Mouse (Mus musculus): ENCODE results near the gene Ice2. TPM values are rescaled to one million over a fixed set of nuclear protein-coding genes. Genes with fewer than 3 reads are reported as not detected.

Ice2 gene
- polyA plus RNA-seq (2014; fragmentation: Nextera tagmentation; extraction: Ambion mirVana), result 10.4 and 12.5 TPM in 2 replicates

DNA sequence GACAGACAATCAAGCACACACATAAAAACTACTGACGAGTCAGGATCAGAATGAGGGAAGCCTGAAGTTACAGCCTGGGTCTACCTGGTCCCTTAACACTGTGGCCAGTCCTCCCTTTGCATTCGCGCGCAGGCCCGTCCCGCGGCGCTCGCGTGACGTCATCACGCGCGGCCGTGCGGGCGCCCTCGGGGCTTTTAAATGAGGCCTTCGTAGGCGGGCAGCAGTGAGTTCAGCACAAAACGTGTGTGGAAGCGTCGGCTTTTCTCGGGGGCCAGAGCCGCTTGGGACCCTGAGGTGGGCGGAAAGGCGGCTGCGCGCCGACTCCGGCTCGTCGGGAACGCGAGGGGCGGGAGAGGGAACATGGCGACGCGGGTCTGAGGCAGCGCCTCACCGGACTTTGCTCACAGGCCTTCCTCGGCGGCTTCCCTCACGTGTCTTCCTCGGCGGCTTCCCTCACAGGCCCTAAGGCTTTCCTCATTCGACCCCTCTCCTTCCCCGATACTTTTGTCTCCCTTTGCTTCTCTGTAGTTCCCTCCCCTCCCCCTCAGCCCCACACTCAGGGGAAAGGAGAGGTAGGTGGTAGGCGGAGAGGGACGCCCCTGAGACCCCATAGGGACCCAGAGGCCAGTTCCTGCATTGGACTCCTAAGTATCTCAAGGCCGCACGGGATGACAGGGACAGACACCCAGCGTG, at the start of gene Ice2:
Ice2 (plus strand) TSS at position 147 of the 693 bp plus-strand sequence.
- H3K27me3 ChIP-seq (ENCODE audit: control insufficient read depth, insufficient read depth, low read length), result no peaks in the 10 kb centered on the region
- peak within 1 kb of the TSS; percentile 90 for H3K4me2 ChIP-seq (replicated peaks)
- H3K27ac ChIP-seq, result peak within 1 kb of the TSS; percentile 95
- ATAC-seq (ENCODE audit: low FRiP score), result peak; percentile 94
- no peaks in the 10 kb centered on the region; the same call in 1 of the 2 replicates for H3K36me3 ChIP-seq (replicated peaks; ENCODE audit: control insufficient read depth, insufficient read depth)
- no peaks in the 10 kb centered on the region for H3K9me3 ChIP-seq (ENCODE audit: control insufficient read depth, low read length)
- under 1% methylated on average over 50 of the region's 53 CpGs for WGBS
- H3K4me3 ChIP-seq (replicated peaks; ENCODE audit: low read length), result peak within 1 kb of the TSS; percentile 61
- DNase-seq (ENCODE audit: low spot score), result peak; percentile 86
- peaks cover 7% of the 10 kb centered on the region for H3K4me1 ChIP-seq (replicated peaks; ENCODE audit: control insufficient read depth, insufficient read depth, low read length)
- H3K9ac ChIP-seq, result peak within 1 kb of the TSS; percentile 84

- Histone ChIP-seq H3K27ac (no peak overlapping the region), H3K4me2 (replicated peaks) (no peak overlapping the region), H3K27me3 (ENCODE audit: control insufficient read depth, insufficient read depth, low read length) (no peaks in the 10 kb centered on the region), H3K4me1 (replicated peaks; ENCODE audit: control insufficient read depth, insufficient read depth, low read length) (peaks cover 8% of the 10 kb centered on the region; the same call in 1 of the 2 replicates), H3K4me3 (replicated peaks; ENCODE audit: low read length) (no peak overlapping the region), H3K36me3 (replicated peaks; ENCODE audit: control insufficient read depth, insufficient read depth) (no peaks in the 10 kb centered on the region), H3K9ac (no peak overlapping the region), H3K9me3 (ENCODE audit: control insufficient read depth, low read length) (no peaks in the 10 kb centered on the region)
- DNase-seq (ENCODE audit: low spot score), result no peak
- WGBS, result 90% methylated on average over 2 of the region's 2 CpGs
- ATAC-seq (ENCODE audit: low FRiP score), result no peak
Observed at GRCm38 (mm10) chr9:69349537-69349936, 48.2 kb upstream of the Ice2 start.

- WGBS, result 58% methylated on average over 6 of the region's 6 CpGs
- H3K9ac ChIP-seq, result no peak overlapping the region
- DNase-seq (ENCODE audit: low spot score), result peak; percentile 50
- ATAC-seq (ENCODE audit: low FRiP score), result no peak
- no peak overlapping the region for H3K27ac ChIP-seq
- no peaks in the 10 kb centered on the region for H3K9me3 ChIP-seq (ENCODE audit: control insufficient read depth, low read length)
- H3K36me3 ChIP-seq (replicated peaks; ENCODE audit: control insufficient read depth, insufficient read depth), result no peaks in the 10 kb centered on the region
- H3K4me1 ChIP-seq (replicated peaks; ENCODE audit: control insufficient read depth, insufficient read depth, low read length), result peaks cover 9% of the 10 kb centered on the region; the same call in 1 of the 2 replicates
- H3K4me3 ChIP-seq (replicated peaks; ENCODE audit: low read length), result no peak overlapping the region
- H3K27me3 ChIP-seq (ENCODE audit: control insufficient read depth, insufficient read depth, low read length), result no peaks in the 10 kb centered on the region
- H3K4me2 ChIP-seq (replicated peaks), result no peak overlapping the region
Observed at GRCm38 (mm10) chr9:69354228-69354627, 43.5 kb upstream of the Ice2 start.

GRCm38 (mm10) chr9:69357834-69358233, 39.9 kb upstream of the Ice2 start:
- Histone ChIP-seq H3K36me3 (replicated peaks; ENCODE audit: control insufficient read depth, insufficient read depth) (no peaks in the 10 kb centered on the region), H3K4me1 (replicated peaks; ENCODE audit: control insufficient read depth, insufficient read depth, low read length) (peaks cover 10% of the 10 kb centered on the region; the same call in 1 of the 2 replicates), H3K4me3 (replicated peaks; ENCODE audit: low read length) (no peak overlapping the region), H3K4me2 (replicated peaks) (no peak overlapping the region), H3K9ac (no peak overlapping the region), H3K9me3 (ENCODE audit: control insufficient read depth, low read length) (no peaks in the 10 kb centered on the region), H3K27ac (no peak overlapping the region), H3K27me3 (ENCODE audit: control insufficient read depth, insufficient read depth, low read length) (no peaks in the 10 kb centered on the region)
- WGBS, result 38% methylated on average over 3 of the region's 3 CpGs
- DNase-seq (ENCODE audit: low spot score) (peak; percentile 80), ATAC-seq (ENCODE audit: low FRiP score) (no peak)

GRCm38 (mm10) chr9:69358797-69359196, 38.9 kb upstream of the Ice2 start:
- 0 out of 2 replicates have a peak overlapping the region, but pooled peaks have one; percentile 7 for H3K4me2 ChIP-seq (replicated peaks)
- DNase-seq (ENCODE audit: low spot score) (no peak), ATAC-seq (ENCODE audit: low FRiP score) (no peak)
- H3K27me3 ChIP-seq (ENCODE audit: control insufficient read depth, insufficient read depth, low read length), result no peaks in the 10 kb centered on the region
- H3K4me3 ChIP-seq (replicated peaks; ENCODE audit: low read length), result no peak overlapping the region
- no peak overlapping the region for H3K9ac ChIP-seq
- no peaks in the 10 kb centered on the region for H3K9me3 ChIP-seq (ENCODE audit: control insufficient read depth, low read length)
- WGBS, result 47% methylated on average over 6 of the region's 6 CpGs
- no peaks in the 10 kb centered on the region for H3K36me3 ChIP-seq (replicated peaks; ENCODE audit: control insufficient read depth, insufficient read depth)
- 0 out of 2 replicates have a peak overlapping the region, but pooled peaks have one; percentile 16 for H3K27ac ChIP-seq
- H3K4me1 ChIP-seq (replicated peaks; ENCODE audit: control insufficient read depth, insufficient read depth, low read length), result peaks cover 10% of the 10 kb centered on the region; the same call in 1 of the 2 replicates

DNA sequence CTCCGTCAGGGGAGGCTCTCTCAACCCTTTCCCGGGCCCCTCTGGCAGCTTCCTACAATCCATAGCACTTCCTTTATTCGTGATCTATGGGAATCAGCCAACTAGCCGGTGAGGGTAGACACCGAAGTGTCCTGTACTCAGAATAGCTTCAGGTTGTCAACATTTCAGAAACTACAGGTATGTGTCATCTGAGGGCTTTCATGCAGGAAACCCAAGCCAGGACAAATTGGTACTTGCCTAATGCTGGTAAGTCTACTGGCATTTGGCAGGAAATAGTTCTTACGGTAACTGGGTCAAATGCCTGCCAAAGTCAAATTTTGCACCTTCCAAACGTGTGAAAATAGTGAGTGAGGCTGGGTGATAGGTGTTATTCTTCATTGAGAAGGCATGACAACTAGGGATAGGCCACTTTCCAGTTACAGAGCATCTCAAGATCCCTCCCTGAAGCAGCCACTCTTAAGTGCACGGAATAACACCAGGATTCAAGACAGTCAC, 35.7 kb upstream of the Ice2 start:
- WGBS, result 92% methylated on average over 8 of the region's 8 CpGs
- H3K27me3 ChIP-seq (ENCODE audit: control insufficient read depth, insufficient read depth, low read length), result no peaks in the 10 kb centered on the region

GRCm38 (mm10) chr9:69362766-69363165, 34.9 kb upstream of the Ice2 start:
- no peak overlapping the region for H3K4me3 ChIP-seq (replicated peaks; ENCODE audit: low read length)
- H3K36me3 ChIP-seq (replicated peaks; ENCODE audit: control insufficient read depth, insufficient read depth), result no peaks in the 10 kb centered on the region
- H3K4me2 ChIP-seq (replicated peaks), result no peak overlapping the region
- H3K4me1 ChIP-seq (replicated peaks; ENCODE audit: control insufficient read depth, insufficient read depth, low read length), result peaks cover 10% of the 10 kb centered on the region; the same call in 1 of the 2 replicates
- no peak overlapping the region for H3K9ac ChIP-seq
- WGBS, result 37% methylated on average over 4 of the region's 4 CpGs
- no peaks in the 10 kb centered on the region for H3K27me3 ChIP-seq (ENCODE audit: control insufficient read depth, insufficient read depth, low read length)
- no peak overlapping the region for H3K27ac ChIP-seq
- ATAC-seq (ENCODE audit: low FRiP score) (no peak), DNase-seq (ENCODE audit: low spot score) (no peak)
- no peaks in the 10 kb centered on the region for H3K9me3 ChIP-seq (ENCODE audit: control insufficient read depth, low read length)

More for the DNA sequence above, 35.7 kb upstream of the Ice2 start:
- Histone ChIP-seq H3K4me2 (replicated peaks) (no peak overlapping the region), H3K4me3 (replicated peaks; ENCODE audit: low read length) (no peak overlapping the region), H3K27ac (no peak overlapping the region), H3K4me1 (replicated peaks; ENCODE audit: control insufficient read depth, insufficient read depth, low read length) (peaks cover 10% of the 10 kb centered on the region; the same call in 1 of the 2 replicates), H3K9ac (no peak overlapping the region), H3K9me3 (ENCODE audit: control insufficient read depth, low read length) (no peaks in the 10 kb centered on the region), H3K36me3 (replicated peaks; ENCODE audit: control insufficient read depth, insufficient read depth) (no peaks in the 10 kb centered on the region)
- no peak for ATAC-seq (ENCODE audit: low FRiP score)
- no peak for DNase-seq (ENCODE audit: low spot score)

- ATAC-seq (ENCODE audit: low FRiP score) (no peak), DNase-seq (ENCODE audit: low spot score) (no peak)
- Histone ChIP-seq H3K36me3 (replicated peaks; ENCODE audit: control insufficient read depth, insufficient read depth) (no peaks in the 10 kb centered on the region), H3K27me3 (ENCODE audit: control insufficient read depth, insufficient read depth, low read length) (no peaks in the 10 kb centered on the region), H3K4me1 (replicated peaks; ENCODE audit: control insufficient read depth, insufficient read depth, low read length) (0 out of 2 replicates have a peak, but pooled peaks cover 2% of the 10 kb centered on the region), H3K9me3 (ENCODE audit: control insufficient read depth, low read length) (no peaks in the 10 kb centered on the region), H3K4me2 (replicated peaks) (no peak overlapping the region), H3K27ac (no peak overlapping the region), H3K9ac (no peak overlapping the region), H3K4me3 (replicated peaks; ENCODE audit: low read length) (no peak overlapping the region)
- 57% methylated on average over 16 of the region's 16 CpGs for WGBS
Observed at GRCm38 (mm10) chr9:69364117-69364516, 33.6 kb upstream of the Ice2 start.

GRCm38 (mm10) chr9:69367055-69367454, 30.7 kb upstream of the Ice2 start:
- Histone ChIP-seq H3K9me3 (ENCODE audit: control insufficient read depth, low read length) (no peaks in the 10 kb centered on the region), H3K4me2 (replicated peaks) (no peak overlapping the region), H3K27me3 (ENCODE audit: control insufficient read depth, insufficient read depth, low read length) (no peaks in the 10 kb centered on the region), H3K36me3 (replicated peaks; ENCODE audit: control insufficient read depth, insufficient read depth) (no peaks in the 10 kb centered on the region), H3K4me1 (replicated peaks; ENCODE audit: control insufficient read depth, insufficient read depth, low read length) (no peaks in the 10 kb centered on the region), H3K9ac (no peak overlapping the region), H3K4me3 (replicated peaks; ENCODE audit: low read length) (no peak overlapping the region), H3K27ac (no peak overlapping the region)
- ATAC-seq (ENCODE audit: low FRiP score) (no peak), DNase-seq (ENCODE audit: low spot score) (no peak)
- 77% methylated on average over 4 of the region's 4 CpGs for WGBS

Measured in hindbrain, embryonic 14.5 days (tissue).